Mouse (Mus musculus) G1E (cell line): ENCODE results near the gene Ncoa3.

Experiments used
- CTCF ChIP-seq: IDR thresholded peaks from 2 replicates; pipeline ENCODE4 v1.5.1; 2012; ENCODE audit warnings: low read depth, low read length, inconsistent platforms, mixed read lengths
- GATA1 ChIP-seq: IDR thresholded peaks from 2 replicates; pipeline ENCODE4 v1.6.1; 2012; ENCODE audit warnings: borderline replicate concordance, low read length, inconsistent platforms, mixed read lengths

GRCm38 (mm10) chr2:166045549-166046501 is 53.4 kb downstream of the Ncoa3 start:
- TF ChIP-seq CTCF (peak; percentile 41), GATA1 (no peak)
